Mouse (Mus musculus) heart, embryonic 14.5 days (tissue): ENCODE measurements around the gene Nhsl1. TPM values are rescaled to one million over a fixed set of nuclear protein-coding genes. Genes with fewer than 3 reads are reported as not detected.

Experiments used
- ATAC-seq: fragments of 200-750 bp; cut with Nextera tagmentation; 2 replicates; pipeline ENCODE4 v1.8.0; 2017; ENCODE audit warnings: low read depth, moderate TSS enrichment; ENCODE audit not compliant: insufficient number of reproducible peaks, insufficient read depth, low FRiP score
- H3K27ac ChIP-seq, 2 experiments: fragments of 200-500 bp in 1 of 2; fragments of 300-500 bp in 1 of 2; sonication (generic) in 1 of 2; replicated peaks in 1 of 2; 2 replicates each; pipeline ENCODE4 v1.5.1; 2012 to 2014; ENCODE audit warnings: low read depth in 2 of 2, low read length in 2 of 2, control low read depth in 1 of 2, mild to moderate bottlenecking in 1 of 2, mixed read lengths in 1 of 2; ENCODE audit not compliant: control insufficient read depth in 1 of 2, insufficient read depth in 1 of 2
- H3K27me3 ChIP-seq: fragments of 300-500 bp; sonication (generic); 2 replicates; pipeline ENCODE4 v1.6.1; 2014; ENCODE audit warnings: mild to moderate bottlenecking, low read length, control low read depth; ENCODE audit not compliant: control insufficient read depth, insufficient read depth
- H3K36me3 ChIP-seq: fragments of 300-500 bp; sonication (generic); 2 replicates; pipeline ENCODE4 v1.6.1; 2014; ENCODE audit warnings: mild to moderate bottlenecking, control low read depth, low read length, mixed read lengths; ENCODE audit not compliant: control insufficient read depth, insufficient read depth
- H3K4me1 ChIP-seq, 2 experiments: fragments of 200-500 bp in 1 of 2; fragments of 300-500 bp in 1 of 2; sonication (generic) in 1 of 2; 2 replicates each; pipeline ENCODE4 v1.6.1; 2012 to 2014; ENCODE audit warnings: low read length in 2 of 2, control low read depth in 1 of 2, mixed read lengths in 1 of 2; ENCODE audit not compliant: control insufficient read depth in 2 of 2, insufficient read depth in 2 of 2
- H3K4me2 ChIP-seq: fragments of 300-500 bp; sonication (generic); 2 replicates; pipeline ENCODE4 v1.6.1; 2014; ENCODE audit warnings: mild to moderate bottlenecking, low read length
- H3K4me3 ChIP-seq, 2 experiments: fragments of 200-500 bp in 1 of 2; fragments of 300-500 bp in 1 of 2; sonication (generic) in 1 of 2; 2 replicates each; pipeline ENCODE4 v1.5.1; 2012 to 2014; ENCODE audit warnings: low read length in 2 of 2, mild to moderate bottlenecking in 2 of 2, control low read depth in 1 of 2, low read depth in 1 of 2, moderate library complexity in 1 of 2; ENCODE audit not compliant: control insufficient read depth in 1 of 2, insufficient read depth in 1 of 2
- H3K9ac ChIP-seq: fragments of 300-500 bp; sonication (generic); 2 replicates; pipeline ENCODE4 v1.6.1; 2014; ENCODE audit warnings: mild to moderate bottlenecking, low read length
- H3K9me3 ChIP-seq: fragments of 300-500 bp; sonication (generic); 2 replicates; pipeline ENCODE4 v1.6.1; 2016; ENCODE audit warnings: low read length, control low read depth; ENCODE audit not compliant: control insufficient read depth
- WGBS: fragments of 180-500 bp; shearing (Covaris S2); extraction: QIAGEN DNeasy Blood & Tissue Kit; methylation state at CpG from one replicate; pipeline ENCODE4 v1.1.7; 2014; 5-methylcytosine and 5-hydroxymethylcytosine counted together
- polyA plus RNA-seq: library from polyadenylated mRNA; unstranded; fragments of >200 nt; fragmentation: Nextera tagmentation; extraction: Ambion mirVana; gene quantifications from 2 replicates; pipeline ENCODE4 v1.2.1, GENCODE M21; 2014

The Nhsl1 gene
- polyA plus RNA-seq, 1 experiment from 2014 or later: 19.4 TPM

GRCm38 (mm10) chr10:18350781-18351180 is 32.0 kb downstream of the Nhsl1 start:
- ATAC-seq: no peak
- H3K9me3 ChIP-seq: no peaks in the 10 kb centered on the region
- no peaks in the 10 kb centered on the region; a peak in 1 of 4 replicates for H3K4me1 ChIP-seq
- no peak overlapping the region for H3K4me2 ChIP-seq
- no peaks in the 10 kb centered on the region for H3K36me3 ChIP-seq
- no peak overlapping the region for H3K27ac ChIP-seq
- WGBS: 85% methylated on average over 4 of the region's 4 CpGs
- no peaks in the 10 kb centered on the region for H3K27me3 ChIP-seq
- H3K9ac ChIP-seq: no peak overlapping the region
- no peak overlapping the region for H3K4me3 ChIP-seq

DNA sequence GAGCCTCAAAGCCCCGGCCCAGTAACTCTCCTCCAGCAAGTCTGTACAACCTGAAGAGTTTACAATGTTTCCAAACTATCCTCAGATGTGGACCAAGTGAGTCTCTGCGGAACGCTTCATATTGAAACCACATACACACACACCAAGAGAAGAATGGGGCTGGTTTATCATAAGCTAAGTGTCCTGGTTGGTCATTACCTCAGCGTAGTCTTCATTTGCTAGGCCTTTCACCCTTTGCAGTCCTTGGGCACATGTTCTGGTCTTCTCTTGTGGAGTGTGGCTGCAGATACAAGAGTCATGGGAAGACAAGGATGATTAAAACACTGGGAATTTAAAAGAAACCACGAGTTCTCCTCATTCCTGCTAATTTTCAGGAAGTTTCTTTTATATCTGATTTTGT is 34.2 kb downstream of the Nhsl1 start:
- no peaks in the 10 kb centered on the region for H3K27me3 ChIP-seq
- ATAC-seq: no peak
- no peak overlapping the region for H3K4me3 ChIP-seq
- WGBS: 76% methylated on average over 5 of the region's 5 CpGs
- no peak overlapping the region for H3K27ac ChIP-seq
- H3K9ac ChIP-seq: no peak overlapping the region
- no peaks in the 10 kb centered on the region; a peak in 1 of 4 replicates for H3K4me1 ChIP-seq
- no peak overlapping the region for H3K4me2 ChIP-seq
- no peaks in the 10 kb centered on the region for H3K9me3 ChIP-seq
- no peaks in the 10 kb centered on the region for H3K36me3 ChIP-seq

GRCm38 (mm10) chr10:18354103-18354502 is 35.3 kb downstream of the Nhsl1 start:
- no peak overlapping the region for H3K4me2 ChIP-seq
- H3K4me3 ChIP-seq: no peak overlapping the region
- ATAC-seq: no peak
- 81% methylated on average over 8 of the region's 8 CpGs for WGBS
- H3K4me1 ChIP-seq: no peaks in the 10 kb centered on the region; a peak in 1 of 4 replicates
- H3K9ac ChIP-seq: no peak overlapping the region
- H3K27me3 ChIP-seq: no peaks in the 10 kb centered on the region
- no peaks in the 10 kb centered on the region for H3K9me3 ChIP-seq
- H3K36me3 ChIP-seq: no peaks in the 10 kb centered on the region
- no peak overlapping the region for H3K27ac ChIP-seq

DNA sequence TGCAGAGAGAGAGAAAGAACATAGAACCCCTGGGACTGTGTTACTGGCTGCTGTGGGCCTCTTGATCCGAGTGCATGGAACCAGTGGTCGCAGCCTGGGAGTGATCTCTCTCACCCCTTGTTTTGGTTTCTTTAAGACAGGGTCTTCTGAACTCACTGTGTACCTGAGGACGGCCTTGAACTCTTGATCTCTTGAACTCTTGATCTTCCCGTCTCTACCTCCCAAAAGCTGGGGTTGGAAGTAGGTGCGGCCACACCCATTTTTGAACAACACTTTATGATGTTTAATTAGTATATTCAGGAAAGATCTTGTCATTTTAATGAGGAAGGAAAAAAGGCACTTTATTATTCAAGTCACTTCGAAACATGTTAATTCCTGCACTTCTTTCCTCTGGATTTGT is 37.7 kb downstream of the Nhsl1 start:
- Histone ChIP-seq H3K4me1 (no peaks in the 10 kb centered on the region; a peak in 1 of 4 replicates), H3K4me3 (no peak overlapping the region), H3K36me3 (no peaks in the 10 kb centered on the region), H3K4me2 (no peak overlapping the region), H3K27me3 (no peaks in the 10 kb centered on the region), H3K9me3 (no peaks in the 10 kb centered on the region), H3K27ac (no peak overlapping the region), H3K9ac (no peak overlapping the region)
- ATAC-seq: no peak
- 86% methylated on average over 6 of the region's 6 CpGs for WGBS

DNA sequence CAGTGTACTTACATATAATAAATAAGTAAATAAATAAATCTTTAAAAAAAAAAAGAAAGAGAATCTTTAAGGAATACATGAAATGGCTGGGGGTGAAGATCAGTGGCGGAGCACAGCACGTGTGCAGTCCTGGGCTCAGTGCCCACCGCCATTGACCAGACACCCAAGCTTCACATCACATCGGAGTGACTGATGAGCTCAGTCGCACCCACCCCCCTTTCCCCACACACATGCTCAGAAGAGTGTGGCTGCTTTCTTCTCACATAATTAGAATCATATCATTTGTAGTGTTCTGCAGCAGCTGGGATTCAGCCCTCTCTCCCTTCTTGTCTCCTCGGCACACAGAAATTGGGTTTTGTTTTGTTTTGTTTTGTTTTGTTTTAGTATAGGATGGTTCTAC is 38.4 kb downstream of the Nhsl1 start:
- Histone ChIP-seq H3K4me1 (no peaks in the 10 kb centered on the region; a peak in 1 of 4 replicates), H3K4me3 (no peak overlapping the region), H3K9me3 (no peaks in the 10 kb centered on the region), H3K4me2 (no peak overlapping the region), H3K27me3 (no peaks in the 10 kb centered on the region), H3K9ac (no peak overlapping the region), H3K27ac (no peak overlapping the region), H3K36me3 (no peaks in the 10 kb centered on the region)
- no peak for ATAC-seq
- 78% methylated on average over 6 of the region's 6 CpGs for WGBS

DNA sequence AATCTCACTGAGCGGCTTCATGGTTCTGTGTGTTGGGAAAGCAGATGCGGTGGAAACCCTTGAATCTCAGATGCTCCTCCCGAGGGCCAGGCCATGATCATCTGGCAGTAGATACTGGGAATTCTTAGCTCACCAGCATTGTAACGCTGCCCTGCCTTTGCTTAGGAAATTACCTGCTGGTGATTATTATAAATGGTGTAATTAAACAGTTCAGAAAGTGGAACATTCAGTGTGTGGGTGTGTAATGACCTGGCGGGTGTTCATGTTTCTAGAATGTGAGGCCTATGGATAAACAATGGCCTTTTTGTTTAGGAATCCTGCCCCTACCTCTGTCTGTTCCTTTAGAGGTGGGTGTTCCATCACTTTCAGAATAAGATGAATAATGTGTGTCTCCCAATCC is 39.7 kb downstream of the Nhsl1 start:
- H3K27me3 ChIP-seq: no peaks in the 10 kb centered on the region
- H3K9me3 ChIP-seq: no peaks in the 10 kb centered on the region
- 84% methylated on average over 5 of the region's 5 CpGs for WGBS
- no peaks in the 10 kb centered on the region for H3K36me3 ChIP-seq
- no peak overlapping the region for H3K4me2 ChIP-seq
- H3K27ac ChIP-seq: no peak overlapping the region
- ATAC-seq: no peak
- H3K4me1 ChIP-seq: no peaks in the 10 kb centered on the region
- no peak overlapping the region for H3K9ac ChIP-seq
- no peak overlapping the region for H3K4me3 ChIP-seq

DNA sequence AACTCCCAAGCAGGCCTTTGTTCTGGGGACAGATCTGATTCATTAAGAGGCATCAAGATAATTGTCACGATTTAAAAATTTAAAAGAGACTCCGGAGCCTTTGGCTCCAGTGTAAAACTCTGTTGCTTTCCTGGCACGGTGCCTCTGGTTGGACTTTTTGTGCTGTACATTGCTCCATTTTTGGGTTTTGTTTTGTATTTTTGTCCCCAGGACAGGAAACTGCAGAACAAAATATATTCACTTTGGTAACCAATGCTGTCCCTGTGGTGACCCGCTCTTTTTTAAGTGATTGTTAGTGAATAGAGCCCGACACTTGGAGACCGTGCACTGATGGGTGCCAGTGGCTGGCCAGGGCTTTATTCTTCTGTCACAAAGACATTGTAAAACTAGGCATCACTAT is 41.4 kb downstream of the Nhsl1 start:
- Histone ChIP-seq H3K4me3 (no peak overlapping the region), H3K27me3 (no peaks in the 10 kb centered on the region), H3K4me2 (no peak overlapping the region), H3K9ac (no peak overlapping the region), H3K27ac (no peak overlapping the region), H3K9me3 (no peaks in the 10 kb centered on the region), H3K36me3 (no peaks in the 10 kb centered on the region), H3K4me1 (no peaks in the 10 kb centered on the region)
- ATAC-seq: no peak
- 90% methylated on average over 6 of the region's 6 CpGs for WGBS

DNA sequence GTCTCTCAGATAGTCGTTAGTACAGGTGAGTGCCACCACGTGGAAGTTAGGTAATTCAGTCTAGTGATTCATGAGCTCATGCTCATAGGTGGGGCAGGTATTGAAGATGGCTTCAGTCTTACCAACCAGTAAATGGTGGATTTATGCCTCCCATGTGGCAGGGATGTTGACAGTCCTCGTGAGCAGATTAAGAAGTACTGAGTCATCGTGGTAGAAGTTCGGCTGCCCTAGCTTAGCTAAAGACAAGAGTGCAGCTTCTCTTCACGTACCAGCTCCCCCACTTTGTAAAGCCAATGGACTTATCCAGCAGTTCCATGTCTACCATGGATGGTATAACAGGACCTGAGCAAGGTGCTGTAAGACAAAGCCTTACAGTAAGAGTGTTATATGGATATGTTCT is 46.6 kb downstream of the Nhsl1 start:
- Histone ChIP-seq H3K4me1 (peaks cover 0 to 3% of the 10 kb centered on the region in 2 experiments; a peak in 1 of 4 replicates), H3K9me3 (no peaks in the 10 kb centered on the region), H3K36me3 (no peaks in the 10 kb centered on the region), H3K27ac (no peak overlapping the region), H3K27me3 (no peaks in the 10 kb centered on the region), H3K4me2 (no peak overlapping the region), H3K4me3 (no peak overlapping the region), H3K9ac (no peak overlapping the region)
- 83% methylated on average over 6 of the region's 6 CpGs for WGBS
- no peak for ATAC-seq
